Mouse (Mus musculus) intestine, postnatal 0 days (tissue): ENCODE results near the gene 4933400A11Rik. TPM values are rescaled to one million over a fixed set of nuclear protein-coding genes. Genes with fewer than 3 reads are reported as not detected.

Experiments used
- ATAC-seq: fragments of 200-750 bp; cut with Nextera tagmentation; 2 replicates; pipeline ENCODE4 v1.8.0; 2017; ENCODE audit warnings: mild to moderate bottlenecking, moderate TSS enrichment, moderate library complexity
- H3K27ac ChIP-seq: fragments of 300-500 bp; sonication (generic); 2 replicates; pipeline ENCODE4 v1.5.1; 2014; ENCODE audit warnings: mild to moderate bottlenecking, low read depth, low read length, moderate library complexity
- H3K27me3 ChIP-seq: fragments of 300-500 bp; sonication (generic); replicated peaks from 2 replicates; pipeline ENCODE4 v1.6.1; 2014; ENCODE audit warnings: low read length, mixed read lengths; ENCODE audit not compliant: control insufficient read depth, insufficient read depth
- H3K36me3 ChIP-seq: fragments of 300-500 bp; sonication (generic); 2 replicates; pipeline ENCODE4 v1.6.1; 2014; ENCODE audit warnings: mild to moderate bottlenecking, moderate library complexity; ENCODE audit not compliant: control insufficient read depth, insufficient read depth
- H3K4me1 ChIP-seq: fragments of 300-500 bp; sonication (generic); replicated peaks from 2 replicates; pipeline ENCODE4 v1.6.1; 2014; ENCODE audit warnings: antibody characterized with exemption, low read length, mixed read lengths; ENCODE audit not compliant: control insufficient read depth, insufficient read depth
- H3K4me2 ChIP-seq: fragments of 300-500 bp; sonication (generic); replicated peaks from 2 replicates; pipeline ENCODE4 v1.6.1; 2014; ENCODE audit warnings: low read depth, mild to moderate bottlenecking, moderate library complexity
- H3K4me3 ChIP-seq: fragments of 300-500 bp; sonication (generic); 2 replicates; pipeline ENCODE4 v1.5.1; 2014; ENCODE audit warnings: low read depth, low read length
- H3K9ac ChIP-seq: fragments of 300-500 bp; sonication (generic); 2 replicates; pipeline ENCODE4 v1.6.1; 2014; ENCODE audit warnings: mild to moderate bottlenecking, low read depth, low read length
- H3K9me3 ChIP-seq: fragments of 300-500 bp; sonication (generic); 2 replicates; pipeline ENCODE4 v1.6.1; 2016; ENCODE audit warnings: mixed run types; ENCODE audit not compliant: control insufficient read depth
- CTCF ChIP-seq: sonication (generic); IDR thresholded peaks from 2 replicates; pipeline ENCODE4 v1.5.1; 2016; ENCODE audit warnings: low read depth, mild to moderate bottlenecking, control low read depth, antibody characterized with exemption, moderate library complexity
- WGBS: fragments of 180-500 bp; shearing (Covaris S2); extraction: QIAGEN DNeasy Blood & Tissue Kit; methylation state at CpG from one replicate; pipeline ENCODE4 v1.1.7; 2014; 5-methylcytosine and 5-hydroxymethylcytosine counted together
- polyA plus RNA-seq: library from polyadenylated mRNA; unstranded; fragments of >200 nt; fragmentation: Nextera tagmentation; extraction: Ambion mirVana; gene quantifications from 2 replicates; pipeline ENCODE4 v1.2.1, GENCODE M21; 2015

Gene 4933400A11Rik
- polyA plus RNA-seq, 1 experiment from 2014 or later, result not detected

GRCm38 (mm10) chrX:169794421-169794820 is 15.0 kb upstream of the 4933400A11Rik start:
- no peaks in the 10 kb centered on the region for H3K27me3 ChIP-seq
- no peaks in the 10 kb centered on the region for H3K4me1 ChIP-seq
- no peak overlapping the region for H3K9ac ChIP-seq
- H3K9me3 ChIP-seq, result no peaks in the 10 kb centered on the region
- no peak overlapping the region for H3K4me3 ChIP-seq
- no peak overlapping the region for H3K4me2 ChIP-seq
- ATAC-seq, result no peak
- no peak overlapping the region for H3K27ac ChIP-seq
- WGBS, result 82% methylated on average over 4 of the region's 4 CpGs
- TF ChIP-seq CTCF, result no peak
- H3K36me3 ChIP-seq, result no peaks in the 10 kb centered on the region

GRCm38 (mm10) chrX:169792879-169793278 is 13.4 kb upstream of the 4933400A11Rik start:
- Histone ChIP-seq H3K9me3 (no peaks in the 10 kb centered on the region), H3K36me3 (no peaks in the 10 kb centered on the region), H3K4me2 (no peak overlapping the region), H3K4me3 (no peak overlapping the region), H3K27ac (no peak overlapping the region), H3K9ac (no peak overlapping the region), H3K27me3 (no peaks in the 10 kb centered on the region), H3K4me1 (no peaks in the 10 kb centered on the region)
- 84% methylated on average over 1 of the region's 1 CpGs for WGBS
- TF ChIP-seq CTCF, result no peak
- no peak for ATAC-seq

- H3K4me2 ChIP-seq, result no peak overlapping the region
- TF ChIP-seq CTCF, result no peak
- WGBS, result 78% methylated on average over 5 of the region's 5 CpGs
- no peaks in the 10 kb centered on the region for H3K4me1 ChIP-seq
- H3K4me3 ChIP-seq, result no peak overlapping the region
- no peak overlapping the region for H3K9ac ChIP-seq
- no peaks in the 10 kb centered on the region for H3K27me3 ChIP-seq
- no peaks in the 10 kb centered on the region for H3K36me3 ChIP-seq
- no peak for ATAC-seq
- no peaks in the 10 kb centered on the region for H3K9me3 ChIP-seq
- H3K27ac ChIP-seq, result no peak overlapping the region
These were observed 10.3 kb upstream of the 4933400A11Rik start for GRCm38 (mm10) chrX:169789702-169790101.

- H3K9me3 ChIP-seq, result no peaks in the 10 kb centered on the region
- H3K9ac ChIP-seq, result no peak overlapping the region
- no peak overlapping the region for H3K27ac ChIP-seq
- H3K4me3 ChIP-seq, result no peak overlapping the region
- no peaks in the 10 kb centered on the region for H3K4me1 ChIP-seq
- no peak overlapping the region for H3K4me2 ChIP-seq
- no peak for TF ChIP-seq CTCF
- H3K36me3 ChIP-seq, result no peaks in the 10 kb centered on the region
- no peaks in the 10 kb centered on the region for H3K27me3 ChIP-seq
- WGBS, result 72% methylated on average over 3 of the region's 3 CpGs
- ATAC-seq, result no peak
These were observed 21.4 kb downstream of the 4933400A11Rik start for GRCm38 (mm10) chrX:169758001-169758400.

GRCm38 (mm10) chrX:169735387-169735969 is 44.0 kb downstream of the 4933400A11Rik start:
- Histone ChIP-seq H3K9me3 (no peaks in the 10 kb centered on the region), H3K4me2 (no peak overlapping the region), H3K36me3 (no peaks in the 10 kb centered on the region), H3K4me1 (no peaks in the 10 kb centered on the region), H3K9ac (no peak overlapping the region), H3K4me3 (no peak overlapping the region), H3K27me3 (no peaks in the 10 kb centered on the region), H3K27ac (no peak overlapping the region)
- WGBS, result 68% methylated on average over 3 of the region's 3 CpGs
- no peak for TF ChIP-seq CTCF
- no peak for ATAC-seq

Other genes starting within 250 kb of the 4933400A11Rik start
- 1.4 and 1.7 TPM in 2 replicates for gene Mid1, start 94.4 kb downstream of the 4933400A11Rik start, polyA plus RNA-seq
- gene Gm21887, start 230.0 kb upstream of the 4933400A11Rik start, polyA plus RNA-seq, result 46.8 and 66.4 TPM in 2 replicates